Mouse (Mus musculus) embryonic facial prominence, embryonic 14.5 days (tissue): Measurements from ENCODE around the gene Prdx5. TPM values are rescaled to one million over a fixed set of nuclear protein-coding genes. Genes with fewer than 3 reads are reported as not detected.
A peak's percentile ranks its signal among the peaks of the same experiment; 100 is the strongest.

Source experiments
- ATAC-seq: fragments of 200-750 bp; cut with Nextera tagmentation; 2 replicates; pipeline ENCODE4 v1.8.0; 2017; ENCODE audit warnings: low read depth, moderate number of reproducible peaks, moderate TSS enrichment
- DNase-seq: peaks from one replicate; pipeline ENCODE4 v3.0.0-alpha.2; 2015; ENCODE audit warnings: low spot score
- H3K27ac ChIP-seq: fragments of 300-500 bp; sonication (generic); replicated peaks from 2 replicates; pipeline ENCODE4 v1.5.1; 2014; ENCODE audit warnings: low read depth, mild to moderate bottlenecking, low read length, moderate library complexity
- H3K27me3 ChIP-seq: fragments of 300-500 bp; sonication (generic); replicated peaks from 2 replicates; pipeline ENCODE4 v1.6.1; 2014; ENCODE audit warnings: low read length; ENCODE audit not compliant: control insufficient read depth, insufficient read depth
- H3K36me3 ChIP-seq: fragments of 300-500 bp; sonication (generic); 2 replicates; pipeline ENCODE4 v1.6.1; 2014; ENCODE audit warnings: low read length, mixed read lengths; ENCODE audit not compliant: control insufficient read depth, insufficient read depth
- H3K4me1 ChIP-seq: fragments of 300-500 bp; sonication (generic); 2 replicates; pipeline ENCODE4 v1.6.1; 2014; ENCODE audit warnings: antibody characterized with exemption, low read length; ENCODE audit not compliant: control insufficient read depth, insufficient read depth
- H3K4me2 ChIP-seq: fragments of 300-500 bp; sonication (generic); 2 replicates; pipeline ENCODE4 v1.6.1; 2014; ENCODE audit warnings: low read depth, mild to moderate bottlenecking, low read length, moderate library complexity, mixed read lengths
- H3K4me3 ChIP-seq: fragments of 300-500 bp; sonication (generic); 2 replicates; pipeline ENCODE4 v1.5.1; 2014; ENCODE audit warnings: low read depth, mild to moderate bottlenecking, low read length
- H3K9ac ChIP-seq: fragments of 300-500 bp; sonication (generic); 2 replicates; pipeline ENCODE4 v1.6.1; 2014; ENCODE audit warnings: low read depth, mild to moderate bottlenecking, low read length, moderate library complexity, mixed read lengths
- H3K9me3 ChIP-seq: fragments of 300-500 bp; sonication (generic); 2 replicates; pipeline ENCODE4 v1.6.1; 2016; ENCODE audit warnings: low read length; ENCODE audit not compliant: control insufficient read depth
- WGBS: fragments of 180-500 bp; shearing (Covaris S2); extraction: QIAGEN DNeasy Blood & Tissue Kit; methylation state at CpG from one replicate; pipeline ENCODE4 v1.1.7; 2014; 5-methylcytosine and 5-hydroxymethylcytosine counted together
- polyA plus RNA-seq: library from polyadenylated mRNA; unstranded; fragments of >200 nt; fragmentation: Nextera tagmentation; extraction: Ambion mirVana; gene quantifications from 2 replicates; pipeline ENCODE4 v1.2.1, GENCODE M21; 2014

Gene Prdx5
- polyA plus RNA-seq, 1 experiment from 2014 or later, result 243 TPM

- no peak for ATAC-seq
- Histone ChIP-seq H3K9ac (no peak overlapping the region), H3K4me3 (no peak overlapping the region)
These were observed 31.9 kb downstream of the Prdx5 start for GRCm38 (mm10) chr19:6877965-6878364.

GRCm38 (mm10) chr19:6876799-6877198 lies 33.1 kb downstream of the Prdx5 start:
- DNase-seq (no peak), ATAC-seq (no peak)
- no peak overlapping the region for H3K4me3 ChIP-seq
- no peaks in the 10 kb centered on the region for H3K36me3 ChIP-seq
- peaks cover 8% of the 10 kb centered on the region; the same call in 1 of the 2 replicates for H3K9me3 ChIP-seq
- no peaks in the 10 kb centered on the region for H3K4me1 ChIP-seq
- H3K27me3 ChIP-seq, result no peaks in the 10 kb centered on the region
- H3K4me2 ChIP-seq, result no peak overlapping the region
- H3K9ac ChIP-seq, result no peak overlapping the region
- no peak overlapping the region for H3K27ac ChIP-seq

More at GRCm38 (mm10) chr19:6877965-6878364, 31.9 kb downstream of the Prdx5 start:
- no peak for DNase-seq
- 91% methylated on average over 4 of the region's 4 CpGs for WGBS
- Histone ChIP-seq H3K4me1 (no peaks in the 10 kb centered on the region), H3K36me3 (no peaks in the 10 kb centered on the region), H3K27ac (no peak overlapping the region), H3K4me2 (no peak overlapping the region), H3K27me3 (no peaks in the 10 kb centered on the region), H3K9me3 (peaks cover 8% of the 10 kb centered on the region; the same call in 1 of the 2 replicates)

- H3K4me3 ChIP-seq, result no peak overlapping the region
- DNase-seq, result no peak
- no peaks in the 10 kb centered on the region for H3K27me3 ChIP-seq
- no peaks in the 10 kb centered on the region for H3K36me3 ChIP-seq
- 83% methylated on average over 6 of the region's 6 CpGs for WGBS
- H3K4me1 ChIP-seq, result no peaks in the 10 kb centered on the region
- ATAC-seq, result no peak
- no peak overlapping the region for H3K27ac ChIP-seq
- H3K9ac ChIP-seq, result no peak overlapping the region
- peaks cover 8% of the 10 kb centered on the region; the same call in 1 of the 2 replicates for H3K9me3 ChIP-seq
- H3K4me2 ChIP-seq, result no peak overlapping the region
These were observed 34.1 kb downstream of the Prdx5 start for GRCm38 (mm10) chr19:6875834-6876233.

GRCm38 (mm10) chr19:6874257-6874656 lies 35.6 kb downstream of the Prdx5 start:
- H3K4me1 ChIP-seq, result 0 out of 2 replicates have a peak, but pooled peaks cover 3% of the 10 kb centered on the region
- 72% methylated on average over 1 of the region's 1 CpGs for WGBS
- H3K27me3 ChIP-seq, result no peaks in the 10 kb centered on the region
- H3K4me3 ChIP-seq, result no peak overlapping the region
- ATAC-seq, result no peak
- H3K9ac ChIP-seq, result no peak overlapping the region
- H3K36me3 ChIP-seq, result no peaks in the 10 kb centered on the region
- H3K27ac ChIP-seq, result no peak overlapping the region
- H3K9me3 ChIP-seq, result no peaks in the 10 kb centered on the region
- no peak overlapping the region for H3K4me2 ChIP-seq
- DNase-seq, result no peak

- H3K4me1 ChIP-seq, result 0 out of 2 replicates have a peak, but pooled peaks cover 4% of the 10 kb centered on the region
- no peak overlapping the region for H3K27ac ChIP-seq
- H3K4me2 ChIP-seq, result no peak overlapping the region
- 78% methylated on average over 3 of the region's 3 CpGs for WGBS
- no peak for DNase-seq
- no peak overlapping the region for H3K4me3 ChIP-seq
- H3K36me3 ChIP-seq, result no peaks in the 10 kb centered on the region
- ATAC-seq, result no peak
- H3K9ac ChIP-seq, result no peak overlapping the region
- no peaks in the 10 kb centered on the region for H3K27me3 ChIP-seq
- H3K9me3 ChIP-seq, result no peaks in the 10 kb centered on the region
These were observed 37.2 kb downstream of the Prdx5 start for GRCm38 (mm10) chr19:6872701-6873100.

GRCm38 (mm10) chr19:6871574-6872271 lies 38.2 kb downstream of the Prdx5 start:
- DNase-seq (no peak), ATAC-seq (no peak)
- H3K36me3 ChIP-seq, result no peaks in the 10 kb centered on the region

GRCm38 (mm10) chr19:6869355-6869754 lies 40.6 kb downstream of the Prdx5 start:
- Histone ChIP-seq H3K4me1 (0 out of 2 replicates have a peak, but pooled peaks cover 4% of the 10 kb centered on the region), H3K9ac (no peak overlapping the region; the same call in 1 of the 2 replicates), H3K27ac (no peak overlapping the region), H3K36me3 (no peaks in the 10 kb centered on the region), H3K27me3 (no peaks in the 10 kb centered on the region), H3K4me3 (peak overlapping the region; percentile 10; the same call in 1 of the 2 replicates), H3K4me2 (peak overlapping the region; percentile 40), H3K9me3 (no peaks in the 10 kb centered on the region)
- DNase-seq (peak; percentile 53), ATAC-seq (no peak)
- 3% methylated on average over 5 of the region's 5 CpGs for WGBS

More at GRCm38 (mm10) chr19:6871574-6872271, 38.2 kb downstream of the Prdx5 start:
- H3K4me2 ChIP-seq, result no peak overlapping the region
- H3K27me3 ChIP-seq, result no peaks in the 10 kb centered on the region
- H3K27ac ChIP-seq, result no peak overlapping the region
- 0 out of 2 replicates have a peak, but pooled peaks cover 4% of the 10 kb centered on the region for H3K4me1 ChIP-seq
- H3K9ac ChIP-seq, result no peak overlapping the region
- H3K9me3 ChIP-seq, result no peaks in the 10 kb centered on the region
- WGBS, result 56% methylated on average over 5 of the region's 5 CpGs
- no peak overlapping the region for H3K4me3 ChIP-seq

- WGBS, result 84% methylated on average over 4 of the region's 4 CpGs
These were observed 48.5 kb downstream of the Prdx5 start for GRCm38 (mm10) chr19:6861451-6861850.

GRCm38 (mm10) chr19:6860706-6861105 lies 49.2 kb downstream of the Prdx5 start:
- 77% methylated on average over 6 of the region's 6 CpGs for WGBS
- no peak overlapping the region for H3K4me3 ChIP-seq
- ATAC-seq, result no peak
- no peak overlapping the region for H3K4me2 ChIP-seq
- no peaks in the 10 kb centered on the region for H3K9me3 ChIP-seq
- DNase-seq, result no peak
- H3K36me3 ChIP-seq, result no peaks in the 10 kb centered on the region
- H3K27me3 ChIP-seq, result 0 out of 2 replicates have a peak, but pooled peaks cover 2% of the 10 kb centered on the region
- H3K4me1 ChIP-seq, result no peaks in the 10 kb centered on the region
- no peak overlapping the region for H3K9ac ChIP-seq
- H3K27ac ChIP-seq, result no peak overlapping the region

More at GRCm38 (mm10) chr19:6861451-6861850, 48.5 kb downstream of the Prdx5 start:
- no peak overlapping the region for H3K9ac ChIP-seq
- no peak overlapping the region for H3K27ac ChIP-seq
- H3K4me2 ChIP-seq, result no peak overlapping the region
- DNase-seq (no peak), ATAC-seq (no peak)
- no peak overlapping the region for H3K4me3 ChIP-seq
- H3K27me3 ChIP-seq, result no peaks in the 10 kb centered on the region
- H3K9me3 ChIP-seq, result no peaks in the 10 kb centered on the region
- H3K36me3 ChIP-seq, result no peaks in the 10 kb centered on the region
- no peaks in the 10 kb centered on the region for H3K4me1 ChIP-seq
